Mouse (Mus musculus) naive thymus-derived CD4-positive, alpha-beta T cell, adult 2 months (primary cell): Measurements from ENCODE around the gene Herc6.
"Not testable (repeated sequence)": the region's sequence is repeated elsewhere in the genome, so short reads cannot be mapped to it uniquely, and the experiment has no call there.

ENCODE experiments used
- DNase-seq: peaks from one replicate; pipeline ENCODE4 v3.0.0-alpha.2; 2011; ENCODE audit warnings: low read depth

Herc6 gene

DNA sequence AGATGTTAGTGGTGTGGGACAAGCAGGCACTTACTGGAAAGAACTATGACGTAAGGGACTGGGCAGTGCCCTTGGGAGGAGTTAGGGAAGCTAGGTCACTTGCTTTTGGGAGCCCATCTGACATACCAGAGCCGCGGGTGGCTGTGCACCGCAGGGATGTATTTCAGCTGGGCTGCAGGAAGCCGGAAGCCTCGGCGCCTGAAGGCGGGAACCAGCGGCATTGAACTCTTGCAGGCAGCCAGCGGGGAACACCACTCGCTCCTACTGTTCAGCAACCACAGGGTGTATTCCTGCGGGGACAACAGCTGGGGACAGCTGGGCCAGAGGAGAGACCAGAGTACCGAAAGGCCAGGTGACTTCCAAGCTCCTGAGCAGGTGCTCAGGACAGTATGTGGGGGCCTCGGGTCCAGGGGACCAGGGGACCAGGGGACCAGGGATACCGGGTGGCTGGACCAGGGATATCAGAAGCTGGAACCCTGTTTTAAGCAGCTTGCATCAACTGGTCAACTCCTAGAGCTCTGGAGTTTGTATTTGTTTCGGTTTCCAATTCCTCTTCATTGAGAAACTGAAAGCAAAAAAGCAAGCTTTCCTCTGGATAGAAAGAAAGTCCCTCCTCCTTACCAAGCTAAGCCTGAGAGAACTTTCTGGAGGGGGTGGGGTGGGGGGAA lies at the start of gene Herc6:
Gene Herc6 (plus strand): TSS at position 120 of the 668 bp plus-strand sequence.
- peak; percentile 75 for DNase-seq

DNA sequence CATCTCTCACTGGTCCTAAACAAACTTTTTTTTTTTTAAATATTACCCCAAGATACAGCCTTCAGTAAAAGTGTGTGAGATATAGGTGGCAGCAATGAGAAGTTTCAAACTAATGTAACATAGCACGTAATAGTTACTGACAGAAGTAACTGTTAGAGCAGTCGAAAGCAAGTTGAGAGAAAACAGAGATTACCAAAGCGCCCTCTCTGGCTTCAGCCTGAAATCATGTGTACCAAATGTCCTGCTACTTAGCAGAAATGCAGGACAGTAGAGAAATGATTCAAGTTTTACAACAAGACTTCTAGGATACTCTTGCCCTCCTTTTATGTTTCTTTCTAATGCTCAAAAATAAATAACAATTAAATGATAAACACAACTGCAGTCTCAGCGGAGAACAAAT lies 49.8 kb upstream of the Herc6 start:
- no peak for DNase-seq

DNA sequence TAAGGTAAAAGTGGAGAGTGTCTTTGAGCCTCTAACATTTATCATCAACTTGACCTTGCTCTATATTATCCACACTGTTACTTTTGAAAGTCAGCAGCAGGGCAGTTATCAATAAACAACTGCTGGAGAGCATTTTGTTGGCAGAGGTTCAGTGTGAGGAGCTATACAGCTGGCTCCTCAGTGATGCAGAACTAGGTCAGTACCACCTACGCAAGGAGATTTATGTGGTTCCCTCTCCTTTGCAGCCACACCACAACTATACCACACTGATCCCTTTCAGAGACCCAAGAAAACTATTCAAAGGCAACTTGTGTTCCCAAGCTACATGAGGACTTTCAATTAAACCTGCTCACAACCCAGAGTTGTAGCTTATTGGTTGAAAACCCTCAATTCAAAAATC lies 49.4 kb upstream of the Herc6 start:
- peak; percentile 20 for DNase-seq

DNA sequence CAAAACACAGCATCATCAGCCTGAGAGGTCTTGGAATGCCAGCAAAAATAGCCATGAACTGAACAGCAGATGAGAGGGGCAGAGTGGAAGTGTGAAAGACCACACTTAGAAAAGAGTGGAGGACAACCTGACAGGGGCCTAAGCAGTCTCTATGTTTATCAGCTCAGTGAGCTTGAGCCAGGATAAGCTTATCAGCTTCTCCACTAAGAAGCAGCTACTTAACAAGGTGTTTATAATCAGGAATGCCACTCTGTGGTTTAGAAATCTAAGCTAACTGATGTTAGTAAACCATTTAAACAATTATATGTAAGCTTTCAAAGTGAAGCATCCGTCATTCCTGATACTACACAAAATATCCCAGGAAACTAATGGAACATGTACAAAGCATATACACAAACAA lies 48.8 kb upstream of the Herc6 start:
- DNase-seq: no peak

DNA sequence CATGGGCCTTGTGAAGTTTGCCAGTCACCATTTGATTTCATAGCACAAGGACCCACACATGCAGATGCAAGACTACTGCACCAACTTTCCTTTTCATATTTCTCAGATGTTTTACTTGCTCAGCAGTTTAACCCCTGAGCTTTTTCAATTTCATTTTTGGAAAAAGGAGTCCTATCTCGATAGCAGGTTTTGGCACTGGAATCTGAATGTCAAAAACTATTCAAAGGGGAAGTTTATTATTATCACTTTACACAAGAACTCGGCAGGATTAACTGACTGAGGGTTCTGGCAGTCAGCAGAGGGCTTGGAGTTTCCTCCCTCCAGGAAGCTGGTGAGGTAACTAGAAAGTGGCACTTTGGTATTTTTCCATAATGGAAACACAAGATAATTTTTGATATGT lies 47.4 kb upstream of the Herc6 start:
- no peak for DNase-seq

DNA sequence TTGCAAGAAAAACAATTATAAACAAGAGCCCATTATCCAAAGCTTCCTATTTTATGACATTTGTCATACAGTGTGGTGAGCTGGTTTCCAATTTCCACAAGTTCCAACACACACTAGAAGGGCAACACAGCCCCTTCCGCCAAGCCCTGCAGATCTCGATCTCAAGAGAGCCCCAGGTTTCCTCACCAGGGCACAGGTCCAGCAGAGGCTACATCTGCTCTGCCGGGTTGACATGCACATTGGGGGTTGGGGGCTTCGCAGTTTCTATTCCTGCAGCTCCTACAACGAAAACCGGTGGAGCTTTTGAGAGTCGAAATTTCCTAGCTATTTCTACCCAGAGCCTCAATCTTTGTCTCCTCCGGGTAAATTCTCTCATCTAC lies 46.6 kb upstream of the Herc6 start:
- no peak for DNase-seq

DNA sequence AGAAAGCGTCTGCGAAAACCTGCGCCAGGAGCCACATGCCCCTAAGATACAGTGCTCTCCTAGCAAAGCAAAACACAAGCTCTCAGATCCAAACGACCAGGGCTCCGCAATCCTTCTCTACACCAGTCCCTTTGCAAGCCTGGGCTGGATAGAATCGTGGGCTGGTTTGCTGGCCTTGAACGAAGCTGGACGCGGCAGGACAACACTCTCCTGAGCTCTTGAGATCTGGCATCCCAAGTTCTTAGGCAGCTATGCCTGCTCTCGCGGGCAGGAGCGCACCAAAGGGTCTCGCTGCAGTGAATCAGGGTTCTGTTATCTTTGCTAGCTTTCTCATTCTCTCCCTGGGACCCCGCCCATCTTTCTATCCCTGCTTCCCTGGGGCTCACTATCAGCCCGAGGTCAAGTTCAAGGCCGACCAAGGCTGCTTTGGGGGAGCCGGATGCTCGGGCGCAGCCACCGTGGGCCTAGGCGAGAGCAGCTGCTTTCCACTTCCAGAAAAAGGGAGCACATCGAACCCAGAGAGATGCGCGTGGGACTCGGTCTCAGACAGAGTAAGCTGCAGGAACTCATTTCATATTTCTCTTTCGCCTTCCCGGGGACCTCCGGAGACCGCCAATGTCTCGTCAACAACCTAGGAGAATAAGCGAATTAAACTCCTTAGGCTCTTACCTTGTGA lies 46.1 kb upstream of the Herc6 start:
- no peak for DNase-seq

DNA sequence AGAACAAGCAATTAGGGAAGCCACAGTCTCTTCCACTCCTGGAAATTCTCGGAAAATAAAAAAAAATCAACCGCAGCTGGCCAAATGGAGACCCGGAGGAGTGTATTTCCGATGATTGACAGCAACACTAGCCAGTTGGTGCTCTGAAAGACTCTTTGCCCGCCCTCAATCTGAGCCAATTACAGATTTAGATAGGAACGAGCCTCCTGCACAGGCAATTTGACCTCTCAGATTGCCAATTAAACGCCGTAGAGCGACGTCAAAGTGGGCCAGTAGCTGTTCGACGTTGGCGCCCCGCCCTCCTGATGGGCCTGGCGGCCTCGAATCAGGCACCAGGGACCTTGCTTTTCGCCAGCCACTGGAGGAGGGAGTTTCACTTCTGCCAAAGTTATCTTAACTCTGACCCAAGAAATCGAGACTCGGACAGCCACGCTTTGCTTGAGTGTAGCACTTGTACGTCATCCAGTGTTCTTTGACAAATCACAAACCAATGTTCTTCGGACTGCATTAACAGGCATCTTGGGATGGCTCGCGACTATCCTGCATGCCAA lies 45.3 kb upstream of the Herc6 start, which contains the start of gene Ppm1k:
Gene Ppm1k (minus strand): TSS at position 83 of the 551 bp plus-strand sequence.
- DNase-seq: peak; percentile 98

DNA sequence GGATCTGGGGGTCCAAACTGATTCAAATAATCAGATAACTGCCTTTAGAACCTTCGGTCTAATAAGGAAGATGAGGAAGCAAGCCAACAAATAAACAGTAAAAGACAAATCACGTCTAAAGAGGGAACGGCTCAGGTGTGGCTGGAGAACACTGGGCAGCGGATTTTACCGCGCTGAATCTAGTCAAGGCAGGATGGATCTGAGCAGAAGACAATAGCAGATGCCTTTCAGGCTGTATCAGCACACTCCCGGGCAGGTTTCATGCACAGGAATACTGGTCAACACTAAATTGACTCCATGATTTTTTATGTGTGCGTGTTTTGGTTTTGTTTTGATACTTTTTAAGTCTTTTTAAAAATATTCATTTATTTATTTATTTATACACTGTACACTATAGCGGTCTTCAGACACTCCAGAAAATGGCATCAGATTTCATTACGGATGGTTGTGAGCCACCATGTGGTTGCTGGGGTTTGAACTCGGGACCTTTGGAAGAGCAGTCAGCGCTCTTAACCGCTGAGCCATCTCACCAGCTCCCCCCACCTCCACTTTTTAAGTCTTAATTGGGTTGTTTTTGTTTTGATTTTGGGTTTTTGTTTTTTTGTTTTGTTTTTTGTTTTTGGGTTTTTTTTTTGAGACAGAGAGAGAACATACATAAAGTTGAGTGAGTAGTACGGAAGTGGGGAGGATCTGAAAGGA lies 44.7 kb upstream of the Herc6 start:
- DNase-seq: no peak

DNA sequence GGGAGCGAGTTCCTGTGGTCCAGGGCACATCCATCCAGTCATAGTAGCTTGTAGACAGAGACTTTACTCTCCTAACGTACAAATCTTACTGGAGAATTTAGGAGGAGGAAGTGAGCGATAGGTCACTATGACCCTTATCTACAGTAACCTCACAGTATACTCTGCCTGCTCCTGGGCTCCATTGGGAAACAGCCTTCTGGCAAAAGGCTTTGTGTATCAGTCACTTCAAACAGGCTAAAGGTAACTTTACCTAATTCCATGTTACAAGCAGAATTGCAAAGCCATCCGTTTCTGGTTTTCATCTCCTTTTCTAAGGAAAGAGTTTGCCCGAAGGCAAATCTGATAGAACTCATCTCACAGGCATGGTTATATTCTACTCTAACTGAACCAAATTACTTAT lies 42.9 kb upstream of the Herc6 start:
- no peak for DNase-seq

DNA sequence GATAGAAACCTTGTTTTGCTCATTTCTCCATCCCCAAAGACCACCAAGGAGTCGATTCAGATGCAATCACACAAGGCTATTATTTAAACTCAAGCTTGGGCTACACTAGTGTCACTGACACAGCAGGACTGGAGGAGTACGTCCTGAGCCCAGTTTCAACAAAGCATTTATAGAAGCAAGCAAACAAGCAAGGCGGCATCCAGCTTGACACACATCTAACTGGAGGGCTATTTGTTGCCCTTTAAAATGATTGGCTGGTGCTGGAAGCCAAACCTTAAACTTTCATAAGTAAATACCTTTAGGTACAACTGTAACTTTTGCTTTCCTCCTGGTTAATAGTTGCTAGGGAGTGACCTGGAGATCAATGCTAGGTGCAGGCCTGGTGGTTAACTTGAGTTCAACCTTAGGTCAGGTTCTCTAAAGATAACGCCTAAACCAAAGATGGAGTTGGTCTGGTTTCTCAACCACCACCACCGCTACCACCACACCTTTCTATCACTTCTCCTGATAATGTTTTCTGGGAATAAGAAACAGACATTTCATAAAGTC lies 39.8 kb upstream of the Herc6 start:
- DNase-seq: no peak

DNA sequence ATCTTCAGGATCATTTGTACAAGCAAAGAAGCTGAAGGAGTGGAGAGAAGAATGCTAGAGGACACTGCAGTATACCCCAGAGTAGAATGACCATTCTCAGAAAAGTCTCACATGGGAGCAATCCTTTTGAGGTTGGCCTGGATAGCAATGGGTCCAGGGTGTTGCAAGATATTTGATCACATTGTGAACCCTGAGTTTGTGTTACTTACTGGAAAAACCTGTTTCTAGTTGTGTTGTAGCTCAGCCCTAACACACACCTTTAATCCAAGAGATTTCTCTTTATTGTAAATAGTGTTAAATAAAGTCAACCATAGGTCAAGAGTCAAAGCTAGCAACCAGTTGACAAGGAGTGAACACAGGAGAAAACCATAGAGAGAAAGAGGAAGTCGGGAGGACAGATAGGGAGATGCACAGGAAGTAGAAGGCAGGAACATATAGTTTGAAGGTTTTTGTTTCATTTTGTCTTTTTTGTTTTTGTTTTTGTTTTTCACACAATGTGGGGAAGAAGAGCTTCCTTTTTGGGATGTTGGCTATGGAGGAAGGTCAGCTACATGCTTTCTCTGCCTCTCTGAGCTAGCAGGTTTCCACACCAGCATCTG lies 39.0 kb upstream of the Herc6 start:
- peak; percentile 28 for DNase-seq

DNA sequence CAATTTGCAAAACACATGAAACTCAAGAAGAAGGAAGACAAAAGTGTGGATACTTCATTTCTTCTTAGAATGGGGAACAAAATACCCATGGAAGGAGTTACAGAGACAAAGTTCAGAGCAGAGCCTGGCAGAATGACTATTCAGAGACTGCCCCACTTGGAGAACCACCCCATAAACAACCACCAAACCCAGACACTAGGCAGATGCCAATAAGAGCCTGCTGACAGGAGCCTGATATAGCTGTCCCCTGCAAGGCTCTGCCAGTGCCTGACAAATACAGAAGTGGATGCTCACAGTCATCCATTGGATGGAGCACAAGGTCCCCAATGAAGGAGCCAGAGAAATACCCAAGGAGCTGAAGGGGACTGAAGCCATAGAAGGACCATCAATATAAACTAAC lies 37.2 kb upstream of the Herc6 start:
- not testable (repeated sequence) for DNase-seq

DNA sequence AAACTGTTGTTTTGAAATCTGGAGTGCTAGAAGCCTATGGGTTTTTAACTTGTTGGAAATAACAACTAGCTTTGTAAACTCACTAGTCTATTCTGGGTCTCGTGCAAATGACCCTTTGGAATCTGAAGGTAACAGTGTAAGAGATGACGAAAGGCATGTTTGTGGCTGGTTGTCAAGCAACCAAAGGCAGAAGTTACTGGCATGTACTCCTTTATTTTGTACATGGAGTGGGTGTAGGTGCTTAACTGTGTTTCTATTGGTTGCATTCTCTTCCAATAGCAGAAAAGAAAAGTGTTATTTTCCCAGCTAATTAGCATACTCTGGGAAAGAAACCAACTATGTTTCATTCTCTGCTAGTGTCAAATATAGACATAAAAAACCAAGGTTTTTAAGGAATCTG lies 35.9 kb upstream of the Herc6 start:
- no peak for DNase-seq

DNA sequence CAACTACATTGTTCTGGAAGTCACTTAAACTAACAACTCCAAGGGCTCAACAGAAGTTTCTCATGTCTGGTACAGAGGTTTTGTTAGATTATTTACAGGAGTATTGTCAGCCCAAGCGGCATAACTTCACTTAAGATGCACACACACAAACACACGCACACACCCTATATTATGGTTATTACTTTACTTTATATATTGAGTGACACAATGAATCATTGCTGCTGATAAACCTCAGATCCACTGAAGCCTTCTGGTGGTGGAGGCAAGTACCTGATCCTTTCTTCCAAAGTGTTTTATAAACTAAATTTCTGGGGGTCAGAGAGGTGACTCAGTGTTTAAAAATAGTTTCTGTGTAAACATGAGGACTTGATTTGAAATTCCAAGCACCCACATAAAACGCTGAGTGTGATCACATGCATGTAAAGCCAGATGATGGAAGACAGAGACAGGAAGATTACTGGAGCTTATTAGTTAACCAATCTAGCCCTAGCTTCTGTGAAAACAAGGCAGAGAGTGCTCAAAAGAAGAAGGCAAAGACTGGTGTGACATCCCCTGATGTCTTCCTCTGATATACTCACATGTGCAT lies 29.5 kb upstream of the Herc6 start:
- DNase-seq: no peak

DNA sequence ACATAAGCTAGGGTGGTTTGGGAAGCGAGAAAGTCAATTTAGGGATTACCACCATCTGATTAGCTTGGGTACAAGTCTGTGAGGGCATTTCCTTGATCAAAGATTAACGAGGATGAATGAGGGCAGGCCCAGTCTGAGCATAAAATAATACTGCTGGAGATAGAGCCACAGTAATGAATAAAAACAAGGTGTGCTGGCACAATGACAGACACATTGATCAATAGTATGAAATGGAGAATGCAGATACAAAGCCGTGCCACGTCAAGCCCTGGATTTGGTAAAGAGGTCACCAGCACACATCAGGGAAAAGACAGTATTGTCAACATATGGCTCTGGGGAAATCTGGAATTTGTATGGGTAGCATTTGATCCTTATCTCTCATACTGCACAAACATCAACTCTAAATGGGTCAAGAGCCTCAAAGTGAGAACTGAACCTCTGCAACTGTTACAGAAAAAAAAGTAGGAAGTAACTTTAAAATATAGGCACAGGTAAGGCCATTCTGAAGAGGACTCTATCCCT lies 22.9 kb upstream of the Herc6 start:
- DNase-seq: no peak

DNA sequence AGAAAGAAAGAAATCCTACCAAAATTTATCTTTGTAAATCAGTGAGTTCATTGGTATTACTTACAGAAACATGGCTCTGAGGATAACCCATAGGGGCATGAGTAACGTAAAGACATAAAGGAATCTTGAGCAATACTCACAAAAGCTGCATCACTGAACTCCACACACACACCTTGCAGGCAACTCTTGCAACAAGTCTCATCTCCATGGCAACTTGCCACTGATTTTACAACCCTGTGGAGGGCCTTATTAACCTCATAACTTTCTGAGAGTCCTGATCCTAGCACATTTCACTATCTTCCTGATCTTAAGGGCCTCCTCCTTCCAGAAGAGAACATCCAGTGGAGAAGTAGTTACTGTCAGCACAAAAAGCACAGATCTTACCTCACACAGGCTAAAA lies 17.3 kb upstream of the Herc6 start:
- no peak for DNase-seq

DNA sequence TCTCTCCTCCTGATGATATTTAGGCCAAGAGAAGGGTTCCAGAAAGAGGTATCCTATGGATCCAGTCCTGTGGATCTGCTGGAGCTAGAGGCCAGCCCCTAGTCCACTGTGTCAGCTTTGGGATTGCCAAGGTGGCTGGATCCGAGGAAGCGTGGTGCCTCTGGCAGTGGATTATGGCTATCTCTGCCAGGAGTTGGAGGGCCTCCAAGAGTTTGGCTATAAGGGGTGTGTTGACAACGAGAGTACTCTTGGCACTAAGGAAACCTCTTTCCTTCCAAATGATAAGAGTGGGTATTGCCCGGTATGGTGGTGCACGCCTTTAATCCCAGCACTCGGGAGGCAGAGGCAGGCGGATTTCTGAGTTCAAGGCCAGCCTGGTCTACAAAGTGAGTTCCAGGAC lies 15.3 kb upstream of the Herc6 start:
- no peak for DNase-seq

DNA sequence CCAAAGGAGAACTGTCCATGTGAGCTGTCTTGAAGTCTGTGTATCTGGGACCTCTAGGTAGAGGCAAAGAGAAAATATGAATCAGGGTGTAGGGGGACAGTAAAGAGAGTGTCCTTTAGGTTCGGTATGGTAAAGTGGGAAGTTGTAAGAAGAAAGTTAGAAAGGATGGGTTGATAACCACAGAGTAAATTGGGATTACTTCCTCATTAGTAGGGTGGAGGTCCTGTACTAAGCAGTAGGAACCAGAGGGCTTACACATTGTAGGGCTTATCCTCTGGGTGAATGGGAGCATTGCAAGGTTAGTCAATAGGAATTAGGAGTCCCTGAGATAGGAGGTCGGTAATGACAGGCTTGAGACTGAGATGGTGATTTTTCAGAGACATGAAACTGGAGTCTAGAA lies 13.2 kb upstream of the Herc6 start:
- no peak for DNase-seq

DNA sequence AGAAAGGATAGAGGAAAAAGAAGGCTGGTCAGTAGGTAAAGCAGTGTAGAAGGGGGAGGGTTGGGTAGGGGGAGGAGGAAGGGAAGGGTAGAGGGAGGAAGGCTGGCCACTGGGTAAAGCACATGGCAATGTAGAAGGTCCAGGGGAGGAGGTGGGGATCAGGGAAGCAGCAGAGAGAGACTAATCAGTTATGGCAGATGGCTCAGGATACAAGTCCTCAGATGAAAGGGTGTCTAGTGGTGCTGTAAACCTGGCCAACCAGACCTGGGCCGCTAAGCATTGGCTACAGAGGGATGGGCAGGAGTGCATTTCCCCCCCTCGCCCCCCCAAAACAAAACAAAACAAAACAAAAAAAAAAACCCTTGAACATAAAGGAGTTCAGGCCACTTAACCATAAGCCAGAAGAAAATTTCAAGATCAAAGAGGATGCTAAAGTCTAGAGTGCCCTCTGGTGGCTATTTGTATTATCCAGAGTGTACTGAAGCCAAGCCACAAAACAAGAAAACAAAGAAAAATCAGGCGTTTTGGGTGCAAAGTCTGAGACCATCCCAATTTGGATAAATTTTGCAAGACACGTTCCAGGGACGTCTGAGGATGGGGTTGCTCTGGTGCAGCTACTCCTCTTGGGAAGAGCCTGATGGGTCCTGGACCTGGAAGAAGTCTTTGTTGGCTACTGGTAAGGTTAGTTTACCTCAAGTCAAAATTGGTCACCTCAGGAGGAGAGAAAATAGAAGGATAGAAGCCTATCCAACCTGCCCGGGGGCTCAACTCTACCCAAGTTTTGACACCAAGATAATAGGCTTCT lies 10.4 kb upstream of the Herc6 start:
- peak; percentile 83 for DNase-seq

DNA sequence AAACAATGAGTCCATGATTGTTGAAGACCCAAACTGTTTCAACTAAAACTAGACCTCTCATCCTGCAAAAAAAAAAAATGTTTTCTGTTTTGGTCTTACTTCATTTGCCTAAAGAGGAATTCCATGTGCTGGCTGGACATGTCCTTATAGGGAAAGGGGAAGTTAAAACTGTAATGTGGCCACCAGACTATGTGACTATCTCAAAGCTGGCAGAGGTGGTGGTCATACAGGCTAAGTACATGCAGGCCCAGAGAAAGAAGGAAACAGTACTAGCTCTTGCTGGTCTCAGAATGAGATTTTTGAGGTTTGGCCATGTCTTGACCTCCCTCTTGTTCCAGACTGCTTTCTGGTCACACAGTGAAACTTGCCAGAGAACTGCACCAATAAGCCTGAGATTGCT lies 9.2 kb upstream of the Herc6 start:
- DNase-seq: no peak
